Mouse (Mus musculus): ENCODE results near the gene 2210407C18Rik.

- TF ChIP-seq POLR2A (IDR thresholded peaks at IDR 0.05; ENCODE audit: control insufficient read depth in 1 of 2, insufficient read depth in 1 of 2, low read depth in 1 of 2, low read length in 2 of 2, poor library complexity in 1 of 2) (no peak), MAZ (IDR thresholded peaks at IDR 0.05; ENCODE audit: low read depth, low read length) (peak; percentile 73), CHD1 (IDR thresholded peaks at IDR 0.05; ENCODE audit: low read depth, low read length) (no peak), CTCF (IDR thresholded peaks at IDR 0.05 in 2 of 3, conservative IDR thresholded peaks at IDR 0.05 in 1 of 3; ENCODE audit: control insufficient read depth in 1 of 3, insufficient read depth in 1 of 3, low read depth in 2 of 3, low read length in 3 of 3, poor library complexity in 1 of 3, severe bottlenecking in 1 of 3) (peak; percentile 88 to 95 (median 93)), NELFE (IDR thresholded peaks at IDR 0.05; ENCODE audit: low read depth, low read length) (no peak), MAX (IDR thresholded peaks at IDR 0.05; ENCODE audit: low read length) (peak; percentile 63; the same call in 1 of the 2 replicates), BHLHE40 (IDR thresholded peaks at IDR 0.05; ENCODE audit: borderline replicate concordance, low read depth, low read length) (peak; percentile 62; the same call in 1 of the 2 replicates), MYC (IDR thresholded peaks at IDR 0.05; ENCODE audit: low read depth, low read length) (peak; percentile 77)
These were observed 27.5 kb upstream of the 2210407C18Rik start for GRCm38 (mm10) chr11:58643350-58643749.

Data from MEL (cell line).